Mouse (Mus musculus) C2C12 (cell line): ENCODE data around the gene Vmn2r7.

Experiments used
- CEBPB ChIP-seq: IDR thresholded peaks from one replicate; pipeline ENCODE4 v1.6.1; 2011; ENCODE audit warnings: low read depth, mild to moderate bottlenecking, control low read depth, moderate library complexity
- CTCF ChIP-seq: IDR thresholded peaks from one replicate; pipeline ENCODE4 v1.5.1; 2011; ENCODE audit not compliant: control insufficient read depth, insufficient read depth, insufficient read length
- FOSL1 ChIP-seq: IDR thresholded peaks from one replicate; pipeline ENCODE4 v1.8.0; 2011; ENCODE audit warnings: mild to moderate bottlenecking, low read length; ENCODE audit not compliant: poor library complexity, insufficient read depth, severe bottlenecking
- MAX ChIP-seq: IDR thresholded peaks from one replicate; pipeline ENCODE4 v1.6.1; 2011; ENCODE audit warnings: mild to moderate bottlenecking, control low read depth
- MYOD1 ChIP-seq: IDR thresholded peaks from one replicate; pipeline ENCODE4 v1.6.1; 2011; ENCODE audit warnings: low read depth; ENCODE audit not compliant: control insufficient read depth, insufficient read length
- MYOG ChIP-seq: IDR thresholded peaks from one replicate; pipeline ENCODE4 v1.6.1; 2011; ENCODE audit not compliant: control insufficient read depth, insufficient read length; ENCODE audit errors: extremely low read depth
- USF1 ChIP-seq: IDR thresholded peaks from one replicate; pipeline ENCODE4 v1.6.1; 2011; ENCODE audit warnings: low read depth, mild to moderate bottlenecking, control low read depth, moderate library complexity

- no peak for TF ChIP-seq MAX
- TF ChIP-seq CTCF = no peak
- no peak for TF ChIP-seq MYOG
- no peak for TF ChIP-seq CEBPB
- no peak for TF ChIP-seq USF1
- no peak for TF ChIP-seq MYOD1
- no peak for TF ChIP-seq FOSL1
Observed at GRCm38 (mm10) chr3:64782901-64783300, 61.7 kb downstream of the Vmn2r7 start.
